Mouse (Mus musculus) cerebellum, adult (tissue): Measurements from ENCODE around the gene Uqcrq.

Experiments
- ATAC-seq: cut with Nextera tagmentation; 2 replicates; pipeline ENCODE4 v1.9.2; 2017; ENCODE audit warnings: mild to moderate bottlenecking, moderate library complexity, mixed read lengths; ENCODE audit not compliant: insufficient number of reproducible peaks, low FRiP score, low TSS enrichment

Gene Uqcrq

DNA sequence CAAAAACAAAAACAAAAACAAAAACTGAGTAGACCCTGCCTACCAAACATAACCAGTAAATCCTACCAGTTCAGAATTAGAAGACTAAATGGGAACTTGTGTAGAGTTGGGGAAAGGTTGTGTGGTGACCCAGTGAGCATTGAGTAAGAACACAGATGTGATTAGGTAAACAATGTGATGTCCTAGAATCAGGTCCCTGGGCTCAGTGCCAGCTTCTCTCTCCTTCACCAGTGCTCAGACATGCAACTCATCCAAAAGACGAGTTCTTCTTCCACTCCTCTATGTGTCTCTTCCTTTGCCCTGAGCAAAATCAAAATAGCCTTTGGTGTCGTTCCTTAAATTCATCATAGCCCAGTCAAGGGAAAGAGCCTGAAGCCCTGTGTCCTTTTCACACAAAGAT is 5.8 kb downstream of the Uqcrq start:
- ATAC-seq = no peak

DNA sequence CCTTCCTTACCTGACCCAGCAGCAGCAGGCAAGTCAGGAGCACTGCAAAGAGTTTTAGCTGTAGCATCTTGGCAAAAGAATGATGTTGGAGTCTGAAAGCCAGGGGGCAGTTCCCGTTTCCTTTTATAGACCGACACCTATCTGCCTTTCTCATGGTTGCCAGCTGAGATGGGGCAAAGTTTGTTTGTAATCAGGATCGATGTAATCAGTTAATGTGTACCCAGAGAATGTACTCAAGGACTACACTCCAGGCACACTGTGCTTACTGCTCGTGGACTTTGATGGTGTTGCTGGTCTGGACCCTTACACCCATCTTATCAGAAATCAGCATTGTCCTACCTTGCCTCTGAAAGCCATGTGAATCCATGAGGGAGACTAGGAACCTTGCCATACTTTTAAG is 7.6 kb downstream of the Uqcrq start, which contains the start of gene Leap2:
Leap2 (minus strand) TSS at position 135 of the 400 bp plus-strand sequence.
- ATAC-seq = no peak

GRCm38 (mm10) chr11:53418048-53418447 is 12.6 kb downstream of the Uqcrq start:
- ATAC-seq = no peak

DNA sequence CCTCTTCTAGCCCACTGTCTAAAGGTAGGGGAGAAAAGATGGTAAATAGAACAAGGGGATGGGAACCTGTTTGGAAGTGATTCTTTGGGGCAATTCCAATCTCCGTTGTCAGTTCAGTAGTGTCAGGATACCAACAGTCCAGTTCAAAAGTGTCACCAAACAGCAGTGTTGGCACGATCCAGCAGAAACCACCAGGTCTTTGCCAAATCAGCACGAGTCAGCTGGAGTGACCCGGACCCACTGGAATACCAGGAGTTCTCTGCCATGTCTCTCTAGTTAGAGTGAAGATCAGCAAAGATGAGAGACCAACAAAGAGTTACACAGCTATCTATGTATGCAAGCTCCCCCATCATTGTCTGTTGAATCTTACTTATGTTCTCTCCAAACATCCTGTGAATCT is 16.8 kb downstream of the Uqcrq start:
- no peak for ATAC-seq

GRCm38 (mm10) chr11:53411738-53412137 is 18.9 kb downstream of the Uqcrq start:
- ATAC-seq = no peak

GRCm38 (mm10) chr11:53403638-53404037 is 27.0 kb downstream of the Uqcrq start:
- no peak for ATAC-seq

GRCm38 (mm10) chr11:53393856-53394255 is 36.8 kb downstream of the Uqcrq start:
- ATAC-seq = no peak

DNA sequence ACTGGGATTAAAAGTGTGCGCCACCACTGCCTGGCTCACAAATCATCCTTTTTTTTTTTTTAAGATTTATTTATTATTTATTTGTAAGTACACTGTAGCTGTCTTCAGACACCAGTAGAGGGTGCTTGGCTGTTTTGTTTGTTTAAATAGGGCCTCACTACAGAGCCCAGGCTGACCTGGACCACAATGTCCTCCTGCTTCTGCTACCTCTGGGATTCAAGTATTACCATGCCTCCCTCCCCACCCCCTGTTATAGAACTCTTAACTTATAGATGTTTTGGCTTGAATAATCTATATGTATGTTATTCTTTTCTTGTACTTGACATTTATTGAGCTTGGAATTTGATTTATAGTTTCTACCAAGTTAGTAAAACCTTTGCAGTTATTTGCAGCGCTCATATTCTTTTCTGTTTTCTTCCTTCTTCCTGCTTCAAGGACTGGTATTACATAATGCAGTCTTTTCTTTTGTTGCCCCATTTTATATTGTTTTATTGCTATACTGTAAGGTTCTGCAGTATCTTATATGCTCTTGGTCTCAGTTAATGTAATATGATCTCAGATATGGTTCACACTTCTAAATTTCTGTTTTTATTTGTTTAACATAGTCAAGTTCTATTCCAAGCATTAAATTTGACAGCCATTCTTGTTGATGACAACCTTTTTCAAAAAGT is 46.7 kb downstream of the Uqcrq start:
- ATAC-seq = no peak

- no peak for ATAC-seq
Measured at GRCm38 (mm10) chr11:53378918-53379317, 51.7 kb downstream of the Uqcrq start.
